9 mouse cellular contexts compared by ENCODE assay signal in the genomic region with DNA sequence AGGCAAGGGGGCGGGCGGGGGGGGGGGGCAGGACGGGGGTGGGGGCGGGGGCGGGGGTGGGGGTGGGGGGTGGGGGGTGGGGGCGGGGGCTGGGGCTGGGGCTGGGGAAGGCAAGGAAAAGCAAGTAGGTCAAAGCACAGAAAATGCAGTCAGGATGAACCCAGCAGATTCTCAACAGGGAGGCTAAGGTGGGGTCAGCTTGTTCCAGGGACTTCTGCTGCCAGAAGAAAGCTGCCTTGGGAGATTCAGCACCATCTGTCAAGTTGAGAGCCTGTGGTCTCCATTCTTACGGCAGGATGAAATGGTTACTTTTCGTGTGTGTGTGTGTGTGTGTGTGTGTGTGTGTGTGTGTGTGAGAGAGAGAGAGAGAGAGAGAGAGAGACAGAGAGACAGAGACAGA.
A peak's percentile ranks its signal among the peaks of the same experiment; 100 is the strongest.
DNase-seq lines count a peak whose midpoint lies in the region; ATAC-seq lines count a peak whose summit lies in the region.
"Had no signal": no experiment of that assay in that cellular context is flagged by ENCODE, and none has a peak within 500 bp of the region (broad histone marks: within the 10 kb centered on the region; RNA-seq: fewer than 3 reads in every experiment).

No protein-coding gene starts in this region.

- intact Hi-C loops in left cerebral cortex, postnatal 4 days (cut with DNase I): loop anchor here (10.0 kb wide), 1 partner anchor 123 kb away; no protein-coding TSS in a partner anchor

- H3K27me3 ChIP-seq in heart, embryonic 12.5 days (replicated peaks): no peaks in the 10 kb centered on the region
- no peaks in the 10 kb centered on the region for H3K27me3 ChIP-seq in neural tube, embryonic 14.5 days (ENCODE audit: control insufficient read depth, insufficient read depth, low read length)
- H3K27me3 ChIP-seq: megakaryocyte, embryonic 14.5 days had no signal

- 2% methylated on average over 6 of the region's 8 CpGs for WGBS in heart, embryonic 12.5 days
- 8% methylated on average over 3 of the region's 8 CpGs for WGBS in neural tube, embryonic 14.5 days

- 0 out of 2 replicates have a peak overlapping the region, but pooled peaks have one; percentile 7 for H3K9ac ChIP-seq in heart, embryonic 12.5 days
- H3K9ac ChIP-seq in neural tube, embryonic 14.5 days (replicated peaks; ENCODE audit: low read depth, low read length): no peak overlapping the region

- H3K36me3 ChIP-seq in heart, embryonic 12.5 days: no peaks in the 10 kb centered on the region
- H3K36me3 ChIP-seq in neural tube, embryonic 14.5 days (ENCODE audit: control insufficient read depth, insufficient read depth, low read length): no peaks in the 10 kb centered on the region

- H3K9me3 ChIP-seq in heart, embryonic 12.5 days (replicated peaks): no peaks in the 10 kb centered on the region
- H3K9me3 ChIP-seq in neural tube, embryonic 14.5 days (ENCODE audit: control insufficient read depth, low read length): no peaks in the 10 kb centered on the region

- peak; percentile 55 for DNase-seq in left cerebral cortex, postnatal 4 days
- no peak for DNase-seq in left cerebral cortex, adult 18-20 months (ENCODE audit: low spot score in 2 of 2)
- DNase-seq in cerebellum, postnatal 10 days: peak; percentile 71 to 82
- no peak for DNase-seq in adrenal gland, postnatal 25 days
- no peak for DNase-seq in urinary bladder, postnatal 10 days (ENCODE audit: low spot score)

- peak overlapping the region; percentile 20; the same call in 1 of the 2 replicates for H3K4me3 ChIP-seq in heart, embryonic 12.5 days
- no peak overlapping the region for H3K4me3 ChIP-seq in neural tube, embryonic 14.5 days (ENCODE audit: low read depth, low read length)
- H3K4me3 ChIP-seq: megakaryocyte, embryonic 14.5 days had no signal

- ATAC-seq in heart, embryonic 12.5 days (ENCODE audit: insufficient number of reproducible peaks, low FRiP score): no peak
- ATAC-seq in neural tube, embryonic 14.5 days (ENCODE audit: low read depth): no peak
- no peak for ATAC-seq in CD4-positive, CD25-positive, alpha-beta regulatory T cell, adult 4 months

- H3K4me1 ChIP-seq in heart, embryonic 12.5 days (replicated peaks): peaks cover 7% of the 10 kb centered on the region
- H3K4me1 ChIP-seq in neural tube, embryonic 14.5 days (ENCODE audit: control insufficient read depth, insufficient read depth, low read length): no peaks in the 10 kb centered on the region
- H3K4me1 ChIP-seq: megakaryocyte, embryonic 14.5 days had no signal

- peak overlapping the region; percentile 64; the same call in 1 of the 2 replicates for H3K27ac ChIP-seq in heart, embryonic 12.5 days (ENCODE audit: poor library complexity, severe bottlenecking)
- 0 out of 2 replicates have a peak overlapping the region, but pooled peaks have one; percentile 45 for H3K27ac ChIP-seq in neural tube, embryonic 14.5 days (ENCODE audit: low read depth, low read length)

- H3K4me2 ChIP-seq in heart, embryonic 12.5 days: peak overlapping the region; percentile 52
- no peak overlapping the region; the same call in 1 of the 2 replicates for H3K4me2 ChIP-seq in neural tube, embryonic 14.5 days (ENCODE audit: low read depth, low read length)

Comparison
In these comparisons a context has a peak if more than half of its experiments do, and no peak if none do; other contexts are left out.
1. DNase-seq: peak in left cerebral cortex, postnatal 4 days (single experiment) and cerebellum, postnatal 10 days (2 of 2); none in left cerebral cortex, adult 18-20 months (0 of 2), adrenal gland, postnatal 25 days (single experiment) and urinary bladder, postnatal 10 days (single experiment).